8 mouse cellular contexts compared by ENCODE assay signal in genomic region chr5:92136536-92137238, GRCm38 (mm10). TPM values are rescaled to one million over a fixed set of nuclear protein-coding genes. Genes with fewer than 3 reads are reported as not detected.
DNase-seq lines count a peak whose midpoint lies in the region; ATAC-seq and TF ChIP-seq lines count a peak whose summit lies in the region.

No protein-coding gene starts in this region.

- H3K27ac ChIP-seq in kidney, embryonic 14.5 days (ENCODE audit: low read depth, low read length), result no peak overlapping the region
- H3K27ac ChIP-seq in embryonic facial prominence, embryonic 11.5 days (replicated peaks; ENCODE audit: low read depth, low read length), result no peak overlapping the region
- H3K27ac ChIP-seq in intestine, embryonic 14.5 days (ENCODE audit: low read depth), result no peak overlapping the region
- no peak overlapping the region for H3K27ac ChIP-seq in midbrain, postnatal 0 days (ENCODE audit: low read depth, low read length)

- peaks cover 13% of the 10 kb centered on the region for H3K4me1 ChIP-seq in kidney, embryonic 14.5 days (ENCODE audit: control insufficient read depth, insufficient read depth, low read length)
- H3K4me1 ChIP-seq in embryonic facial prominence, embryonic 11.5 days (ENCODE audit: control insufficient read depth, insufficient read depth, low read length), result no peaks in the 10 kb centered on the region
- H3K4me1 ChIP-seq in intestine, embryonic 14.5 days (replicated peaks; ENCODE audit: control insufficient read depth, insufficient read depth, low read length), result peaks cover 18% of the 10 kb centered on the region
- H3K4me1 ChIP-seq in midbrain, postnatal 0 days (ENCODE audit: insufficient read depth, low read length), result peaks cover 18% of the 10 kb centered on the region; the same call in 1 of the 2 replicates

- peak overlapping the region; percentile 53 for H3K4me2 ChIP-seq in kidney, embryonic 14.5 days (replicated peaks; ENCODE audit: low read depth, low read length)
- peak overlapping the region; percentile 53; the same call in 1 of the 2 replicates for H3K4me2 ChIP-seq in embryonic facial prominence, embryonic 11.5 days (ENCODE audit: low read depth, low read length)
- H3K4me2 ChIP-seq in intestine, embryonic 14.5 days (ENCODE audit: low read length), result peak overlapping the region; percentile 90
- peak overlapping the region; percentile 69 for H3K4me2 ChIP-seq in midbrain, postnatal 0 days (ENCODE audit: low read depth, low read length, poor library complexity, severe bottlenecking)

- peak overlapping the region; percentile 77 for H3K4me3 ChIP-seq in kidney, embryonic 14.5 days (ENCODE audit: low read length)
- peak overlapping the region; percentile 93 for H3K4me3 ChIP-seq in embryonic facial prominence, embryonic 11.5 days (ENCODE audit: low read depth, low read length)
- peak overlapping the region; percentile 85 for H3K4me3 ChIP-seq in intestine, embryonic 14.5 days (ENCODE audit: low read depth, low read length)
- H3K4me3 ChIP-seq in midbrain, postnatal 0 days (ENCODE audit: low read depth, low read length), result peak overlapping the region; percentile 88

- peak overlapping the region; percentile 60; the same call in 1 of the 2 replicates for H3K9ac ChIP-seq in kidney, embryonic 14.5 days (ENCODE audit: low read depth, low read length)
- H3K9ac ChIP-seq in embryonic facial prominence, embryonic 11.5 days (replicated peaks; ENCODE audit: low read length), result peak overlapping the region; percentile 9
- H3K9ac ChIP-seq in intestine, embryonic 14.5 days (ENCODE audit: low read length), result peak overlapping the region; percentile 91; the same call in 1 of the 2 replicates
- peak overlapping the region; percentile 90 for H3K9ac ChIP-seq in midbrain, postnatal 0 days (replicated peaks; ENCODE audit: low read length, poor library complexity, severe bottlenecking)

- DNase-seq in kidney, postnatal 36 days, result no peak
- no peak for DNase-seq in embryonic facial prominence, embryonic 11.5 days (ENCODE audit: low spot score)
- DNase-seq in intestine, embryonic 14.5 days (ENCODE audit: low spot score), result no peak
- DNase-seq in midbrain, postnatal 0 days (ENCODE audit: low spot score), result no peak
- no peak for DNase-seq in right cerebral cortex, postnatal 25 days
- DNase-seq in Muller cell, postnatal 12 days (ENCODE audit: inconsistent ontology term), result no peak
- no peak for DNase-seq in testis, postnatal 14 days (ENCODE audit: low spot score)

- WGBS in kidney, embryonic 14.5 days, result 62% methylated on average over 9 of the region's 9 CpGs
- 67% methylated on average over 9 of the region's 9 CpGs for WGBS in embryonic facial prominence, embryonic 11.5 days
- 59% methylated on average over 9 of the region's 9 CpGs for WGBS in intestine, embryonic 14.5 days
- 54% methylated on average over 9 of the region's 9 CpGs for WGBS in midbrain, postnatal 0 days

- no peaks in the 10 kb centered on the region for H3K27me3 ChIP-seq in kidney, embryonic 14.5 days (ENCODE audit: control insufficient read depth, insufficient read depth, low read length)
- H3K27me3 ChIP-seq in embryonic facial prominence, embryonic 11.5 days (ENCODE audit: control insufficient read depth, insufficient read depth, low read length), result no peaks in the 10 kb centered on the region
- H3K27me3 ChIP-seq in intestine, embryonic 14.5 days (replicated peaks; ENCODE audit: control insufficient read depth, insufficient read depth, low read length), result no peaks in the 10 kb centered on the region
- no peaks in the 10 kb centered on the region for H3K27me3 ChIP-seq in midbrain, postnatal 0 days (ENCODE audit: insufficient read depth, low read length)

- ATAC-seq in kidney, embryonic 14.5 days (ENCODE audit: low FRiP score, low TSS enrichment), result no peak
- no peak for ATAC-seq in embryonic facial prominence, embryonic 11.5 days (replicated peaks; ENCODE audit: insufficient number of reproducible peaks, low FRiP score, low TSS enrichment, low read depth)
- ATAC-seq in intestine, embryonic 14.5 days (replicated peaks; ENCODE audit: low FRiP score, low TSS enrichment, low read depth), result no peak
- no peak for ATAC-seq in midbrain, postnatal 0 days (ENCODE audit: low FRiP score)

- TF ChIP-seq CTCF in midbrain, postnatal 0 days (IDR thresholded peaks at IDR 0.05), result no peak

- H3K9me3 ChIP-seq in kidney, embryonic 14.5 days (ENCODE audit: control insufficient read depth, low read length), result no peaks in the 10 kb centered on the region
- H3K9me3 ChIP-seq in embryonic facial prominence, embryonic 11.5 days (replicated peaks; ENCODE audit: control insufficient read depth, low read length), result no peaks in the 10 kb centered on the region
- no peaks in the 10 kb centered on the region for H3K9me3 ChIP-seq in intestine, embryonic 14.5 days (ENCODE audit: control insufficient read depth, low read length)
- H3K9me3 ChIP-seq in midbrain, postnatal 0 days (ENCODE audit: low read length), result no peaks in the 10 kb centered on the region

- no peaks in the 10 kb centered on the region for H3K36me3 ChIP-seq in kidney, embryonic 14.5 days (ENCODE audit: control insufficient read depth, insufficient read depth, low read length)
- no peaks in the 10 kb centered on the region for H3K36me3 ChIP-seq in embryonic facial prominence, embryonic 11.5 days (replicated peaks; ENCODE audit: control insufficient read depth, insufficient read depth, low read depth, low read length)
- no peaks in the 10 kb centered on the region for H3K36me3 ChIP-seq in intestine, embryonic 14.5 days (ENCODE audit: control insufficient read depth, insufficient read depth, low read length)
- 0 out of 2 replicates have a peak, but pooled peaks cover 2% of the 10 kb centered on the region for H3K36me3 ChIP-seq in midbrain, postnatal 0 days (ENCODE audit: insufficient read depth, low read length)

RNA-seq across cellular contexts. Expression of gene Uso1, which starts 1.1 kb away (rescaled TPM):
- polyA plus RNA-seq in kidney, embryonic 14.5 days (2014; fragmentation: Nextera tagmentation; extraction: Ambion mirVana), result 29.0 and 33.4 TPM in 2 replicates
- 25.7 and 26.0 TPM in 2 replicates for polyA plus RNA-seq in embryonic facial prominence, embryonic 11.5 days (2014; fragmentation: Nextera tagmentation; extraction: Ambion mirVana)
- 30.8 and 31.5 TPM in 2 replicates for polyA plus RNA-seq in intestine, embryonic 14.5 days (2014; fragmentation: Nextera tagmentation; extraction: Ambion mirVana)
- 22.4 and 23.6 TPM in 2 replicates for total RNA-seq in midbrain, postnatal 0 days (2014; rRNA removed)
- 25.9 and 27.0 TPM in 2 replicates for polyA plus RNA-seq in midbrain, postnatal 0 days (2015; fragmentation: Nextera tagmentation; extraction: Ambion mirVana)

RNA-seq across cellular contexts. Expression of gene G3bp2, which starts 53.2 kb away (rescaled TPM):
- 159 and 214 TPM in 2 replicates for polyA plus RNA-seq in kidney, embryonic 14.5 days (2014; fragmentation: Nextera tagmentation; extraction: Ambion mirVana)
- polyA plus RNA-seq in embryonic facial prominence, embryonic 11.5 days (2014; fragmentation: Nextera tagmentation; extraction: Ambion mirVana), result 275 and 289 TPM in 2 replicates
- polyA plus RNA-seq in intestine, embryonic 14.5 days (2014; fragmentation: Nextera tagmentation; extraction: Ambion mirVana), result 192 and 202 TPM in 2 replicates
- total RNA-seq in midbrain, postnatal 0 days (2014; rRNA removed), result 167 and 221 TPM in 2 replicates
- polyA plus RNA-seq in midbrain, postnatal 0 days (2015; fragmentation: Nextera tagmentation; extraction: Ambion mirVana), result 280 and 303 TPM in 2 replicates

Comparison
In these comparisons a context has a peak if more than half of its experiments do, and no peak if none do; other contexts are left out.
1. H3K9ac ChIP-seq: peak in every context shown above with its lines; median percentile 91 in intestine, embryonic 14.5 days; 90 in midbrain, postnatal 0 days; 60 in kidney, embryonic 14.5 days; 9 in embryonic facial prominence, embryonic 11.5 days.